ENCODE assay signal across 8 mouse cellular contexts in genomic region chr13:104228384-104229066, GRCm38 (mm10). TPM values are rescaled to one million over a fixed set of nuclear protein-coding genes. Genes with fewer than 3 reads are reported as not detected.
DNase-seq lines count a peak whose midpoint lies in the region; ATAC-seq and TF ChIP-seq lines count a peak whose summit lies in the region.

Gene Cenpk, plus strand, starts transcription at chr13:104228611.
Gene Ppwd1, minus strand, starts transcription at chr13:104228843.

- peak within 1 kb of the TSS; percentile 75 for H3K4me2 ChIP-seq in hindbrain, postnatal 0 days (ENCODE audit: low read depth, low read length)

- H3K9ac ChIP-seq in hindbrain, postnatal 0 days (replicated peaks; ENCODE audit: low read length) = peak within 1 kb of the TSS; percentile 77

- H3K9me3 ChIP-seq in hindbrain, postnatal 0 days (ENCODE audit: low read length) = no peaks in the 10 kb centered on the region

- peak; percentile 98 for ATAC-seq in common myeloid progenitor, adult 5-6 weeks (replicated peaks; ENCODE audit: low read depth, poor library complexity, severe bottlenecking)
- ATAC-seq in hindbrain, postnatal 0 days = peak; percentile 100
- peak; percentile 95 for ATAC-seq in megakaryocyte, adult 5-6 weeks (ENCODE audit: poor library complexity, severe bottlenecking)

- no peaks in the 10 kb centered on the region for H3K36me3 ChIP-seq in hindbrain, postnatal 0 days (ENCODE audit: insufficient read depth, low read length)

- intact Hi-C loops in gastrocnemius, adult 2 months (cut with DNase I) = loop anchor here (5.0 kb wide), 3 partner anchors 51 to 589 kb away; partner anchors contain the start of genes Adamts6, Cwc27, Trappc13 and Trim23
- intact Hi-C loops in left cerebral cortex, adult 2 months (cut with DNase I) = no loop called here

- no peaks in the 10 kb centered on the region for H3K27me3 ChIP-seq in hindbrain, postnatal 0 days (ENCODE audit: insufficient read depth, low read length)

- peak within 1 kb of the TSS; percentile 91 for H3K27ac ChIP-seq in gastrocnemius, adult 2 months
- peak within 1 kb of the TSS; percentile 90 for H3K27ac ChIP-seq in hindbrain, postnatal 0 days
- H3K27ac ChIP-seq in left cerebral cortex, adult 2 months = peak within 1 kb of the TSS; percentile 94

- no peak for TF ChIP-seq CTCF in gastrocnemius, adult 2 months (IDR thresholded peaks at IDR 0.05)
- TF ChIP-seq CTCF in hindbrain, postnatal 0 days (IDR thresholded peaks at IDR 0.05; ENCODE audit: low read depth) = no peak
- TF ChIP-seq CTCF in left cerebral cortex, adult 2 months (IDR thresholded peaks at IDR 0.05) = no peak

- H3K4me3 ChIP-seq in gastrocnemius, adult 2 months = peak within 1 kb of the TSS; percentile 84
- peak within 1 kb of the TSS; percentile 81 for H3K4me3 ChIP-seq in hindbrain, postnatal 0 days (ENCODE audit: low read length)
- H3K4me3 ChIP-seq in left cerebral cortex, adult 2 months = peak within 1 kb of the TSS; percentile 90

- peak; percentile 98 for DNase-seq in ZHBTc4 (ENCODE audit: low read depth, low spot score)
- DNase-seq in gastrocnemius, adult 2 months = peak; percentile 96
- peak; percentile 99 for DNase-seq in hindbrain, postnatal 0 days (ENCODE audit: low spot score)
- DNase-seq in left cerebral cortex, adult 2 months (ENCODE audit: extremely low spot score in 1 of 2, low spot score in 2 of 2) = peak; percentile 97 to 98
- peak; percentile 98 to 99 for DNase-seq in right cerebral cortex, adult 2 months (ENCODE audit: low spot score in 2 of 2)
- peak; percentile 95 for DNase-seq in urinary bladder, postnatal 14 days (ENCODE audit: low spot score)

- peaks cover 8% of the 10 kb centered on the region for H3K4me1 ChIP-seq in hindbrain, postnatal 0 days (ENCODE audit: insufficient read depth, low read length)

- WGBS in hindbrain, postnatal 0 days = under 1% methylated on average over 55 of the region's 55 CpGs

RNA-seq across cellular contexts. Expression of gene Cenpk, which starts in this region (rescaled TPM):
- total RNA-seq in common myeloid progenitor, adult 5-6 weeks (2017) = 87.1 and 134 TPM in 2 replicates
- under 1 TPM in 1 of 2 experiments, not detected in 1; 0.41 TPM for total RNA-seq in gastrocnemius, adult 2 months (2021)
- 2.5 and 3.0 TPM in 2 replicates for total RNA-seq in hindbrain, postnatal 0 days (2014; rRNA removed)
- 18.2 and 19.8 TPM in 2 replicates for polyA plus RNA-seq in hindbrain, postnatal 0 days (2015; fragmentation: Nextera tagmentation; extraction: Ambion mirVana)
- total RNA-seq in left cerebral cortex, adult 2 months (2021) = 1 to 10 TPM in 1 of 2 experiments, under 1 TPM in 1; 0.65 to 1.7 TPM
- 34.7 and 39.1 TPM in 2 replicates for total RNA-seq in megakaryocyte, adult 5-6 weeks (2015)
- 97.9 and 112 TPM in 2 replicates for total RNA-seq in megakaryocyte, adult 5-6 weeks (2017)

RNA-seq across cellular contexts. Expression of gene Ppwd1, which starts in this region (rescaled TPM):
- total RNA-seq in common myeloid progenitor, adult 5-6 weeks (2017) = 34.3 and 40.9 TPM in 2 replicates
- 1 to 10 TPM; 7.5 to 8.1 TPM for total RNA-seq in gastrocnemius, adult 2 months (2021)
- total RNA-seq in hindbrain, postnatal 0 days (2014; rRNA removed) = 4.3 and 5.9 TPM in 2 replicates
- 6.3 and 6.9 TPM in 2 replicates for polyA plus RNA-seq in hindbrain, postnatal 0 days (2015; fragmentation: Nextera tagmentation; extraction: Ambion mirVana)
- 10 to 100 TPM; 14.0 to 15.5 TPM for total RNA-seq in left cerebral cortex, adult 2 months (2021)
- 34.7 and 36.8 TPM in 2 replicates for total RNA-seq in megakaryocyte, adult 5-6 weeks (2015)
- 27.0 and 29.9 TPM in 2 replicates for total RNA-seq in megakaryocyte, adult 5-6 weeks (2017)

Comparison
In these comparisons a context has a peak if more than half of its experiments do, and no peak if none do; other contexts are left out.
1. Peak in every context shown above with its lines: DNase-seq, ATAC-seq, H3K4me3 ChIP-seq and H3K27ac ChIP-seq.